Mouse (Mus musculus) right cerebral cortex, postnatal 25 days (tissue): Measurements from ENCODE around the gene 4922502D21Rik.

ENCODE experiments used
- DNase-seq: peaks from one replicate; pipeline ENCODE4 v3.0.0; 2022

Gene 4922502D21Rik

GRCm38 (mm10) chr6:129304180-129304579 lies 27.4 kb downstream of the 4922502D21Rik start:
- no peak for DNase-seq

DNA sequence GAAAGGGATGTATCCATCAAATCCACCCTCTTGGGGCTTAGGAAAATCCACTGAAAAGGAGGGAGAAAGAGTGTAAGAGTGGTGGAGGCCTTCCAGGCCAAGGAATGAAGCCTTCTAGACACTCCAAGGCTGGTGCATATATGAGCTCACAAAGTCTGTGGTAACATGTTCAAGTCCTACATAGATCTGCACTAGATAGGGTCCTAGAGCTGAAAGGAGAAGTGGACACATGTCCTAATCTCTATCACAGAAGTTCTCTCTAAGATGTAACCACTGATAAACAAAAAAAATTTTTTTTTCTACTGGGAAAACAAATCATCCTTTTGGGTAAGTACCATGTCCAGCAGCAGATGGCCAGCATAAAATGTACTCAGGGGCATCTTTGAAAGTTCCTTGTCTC lies 42.9 kb downstream of the 4922502D21Rik start:
- DNase-seq = no peak

GRCm38 (mm10) chr6:129284384-129285104 lies 47.1 kb downstream of the 4922502D21Rik start:
- no peak for DNase-seq

DNA sequence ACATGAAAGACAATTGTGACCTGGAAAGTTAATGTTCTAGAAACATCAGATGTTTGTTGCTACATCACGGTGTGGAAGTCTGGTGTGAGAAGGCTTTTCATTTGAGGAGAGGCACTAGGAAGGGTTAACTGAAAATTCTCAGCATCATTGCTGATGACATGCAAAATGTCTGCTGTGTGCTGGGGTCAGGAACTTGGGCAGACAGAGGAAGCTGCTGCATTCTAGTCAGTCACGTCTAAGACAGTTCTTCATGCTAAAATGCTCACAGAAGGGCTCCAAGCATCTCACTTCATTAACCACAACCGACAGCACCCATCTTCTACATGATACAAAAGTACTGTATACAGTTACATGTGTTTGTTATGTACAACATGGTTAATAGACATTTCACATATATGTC lies 48.3 kb downstream of the 4922502D21Rik start:
- no peak for DNase-seq

DNA sequence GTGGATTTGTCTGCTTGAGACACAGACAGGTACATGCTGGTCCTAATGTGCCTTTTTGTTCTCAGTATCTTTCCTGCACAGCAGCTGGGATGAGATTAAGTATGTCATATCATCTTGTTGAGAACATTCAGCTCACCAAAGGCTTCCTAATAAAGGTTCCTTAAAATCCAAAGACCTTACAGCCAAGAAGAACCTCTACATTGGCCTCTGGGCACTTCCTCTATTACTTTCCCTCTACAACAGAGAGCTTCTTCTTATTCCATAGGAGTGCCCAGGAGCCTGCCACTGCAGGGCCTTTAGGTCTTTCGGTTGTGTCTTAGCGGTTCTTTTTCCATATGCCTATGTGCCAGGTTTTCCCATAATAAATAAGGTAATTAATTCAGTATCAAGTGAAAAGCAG lies 55.1 kb downstream of the 4922502D21Rik start:
- DNase-seq = no peak

DNA sequence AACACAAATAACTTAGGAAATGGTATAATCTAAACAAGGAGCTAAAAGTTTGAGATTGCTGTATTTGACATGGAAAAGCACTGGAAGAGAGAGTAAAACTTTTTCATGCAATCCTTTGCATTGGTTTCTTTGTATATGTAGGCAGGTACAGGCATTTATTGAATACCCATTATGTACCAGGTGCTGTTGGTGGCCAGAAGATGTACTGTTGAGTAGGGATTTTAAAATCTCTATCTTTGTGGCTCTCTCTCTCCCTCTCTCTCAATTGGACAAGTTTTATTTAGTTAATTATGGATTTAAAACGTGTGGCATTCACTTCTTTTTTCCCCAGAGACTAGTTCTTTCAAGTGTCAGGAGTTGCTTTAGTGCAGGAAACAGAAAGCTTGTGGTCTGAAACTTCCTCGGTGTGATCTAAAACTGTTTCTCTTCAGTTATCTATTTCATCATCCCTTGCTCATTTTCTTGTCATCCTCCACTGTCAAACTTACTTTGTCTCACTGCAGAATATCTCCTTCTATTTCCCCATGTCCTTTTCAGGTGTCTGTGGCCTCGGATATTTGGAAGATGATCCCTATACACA lies 55.9 kb downstream of the 4922502D21Rik start:
- no peak for DNase-seq

GRCm38 (mm10) chr6:129275220-129275619 lies 56.4 kb downstream of the 4922502D21Rik start, which contains the start of gene Cd69:
TSS of gene Cd69 (minus strand) at chr6:129275436.
- DNase-seq = no peak

DNA sequence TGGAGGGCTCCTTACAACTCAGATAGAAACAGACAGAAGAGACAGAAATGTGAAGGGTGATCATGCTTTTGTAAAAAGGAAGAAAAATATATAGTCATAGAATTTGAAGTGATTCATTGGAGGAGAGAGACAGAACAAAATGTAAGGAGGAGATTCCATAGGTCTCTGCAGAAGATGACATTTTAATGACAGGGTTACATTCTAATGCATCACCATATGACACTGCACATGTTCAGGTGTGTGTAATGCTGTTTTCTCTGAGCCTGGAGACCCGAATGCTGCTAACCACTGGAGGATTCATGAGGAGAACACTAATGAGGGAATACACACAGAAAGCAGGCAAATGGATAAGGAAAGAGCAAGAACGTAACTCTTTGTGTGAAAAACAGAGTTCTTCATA lies 57.1 kb downstream of the 4922502D21Rik start:
- no peak for DNase-seq

GRCm38 (mm10) chr6:129273662-129274061 lies 57.9 kb downstream of the 4922502D21Rik start:
- no peak for DNase-seq
